Mouse (Mus musculus) testis, adult 2 months (tissue): ENCODE results near the gene Uba7.

Experiments
- CTCF ChIP-seq: fragments of 200-500 bp; IDR thresholded peaks from 2 replicates; pipeline ENCODE4 v1.5.1; 2012; ENCODE audit warnings: low read depth, mild to moderate bottlenecking, inconsistent platforms, low read length, moderate library complexity; ENCODE audit not compliant: control insufficient read depth, insufficient read depth, insufficient replicate concordance
- POLR2A ChIP-seq: fragments of 200-500 bp; IDR thresholded peaks from 2 replicates; pipeline ENCODE4 v1.6.1; 2012; ENCODE audit warnings: low read depth, mild to moderate bottlenecking, inconsistent platforms, low read length, moderate library complexity; ENCODE audit not compliant: control insufficient read depth

DNA sequence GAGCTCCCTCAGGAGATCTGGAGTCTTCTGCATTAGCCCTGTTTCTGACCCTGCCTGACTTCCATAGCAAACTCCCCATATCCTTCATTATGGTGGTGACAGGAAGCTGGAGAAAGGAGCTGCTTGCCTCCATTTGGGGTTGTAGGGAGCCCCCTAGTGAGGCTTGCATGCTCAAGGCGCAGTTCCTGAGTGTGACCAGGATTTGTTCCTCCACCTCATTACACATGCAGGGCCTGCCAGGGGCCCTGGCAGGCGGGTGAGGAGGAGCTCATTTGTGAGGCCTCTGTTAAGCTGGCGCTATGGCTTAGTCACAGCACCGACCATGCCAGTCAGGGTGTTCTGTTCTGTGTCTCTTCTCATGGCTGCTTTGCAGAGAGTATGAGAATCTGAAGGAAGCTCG is 13.4 kb upstream of the Uba7 start:
- TF ChIP-seq CTCF = no peak
- no peak for TF ChIP-seq POLR2A
